Mouse (Mus musculus): ENCODE data around the gene Nagk.

DNA sequence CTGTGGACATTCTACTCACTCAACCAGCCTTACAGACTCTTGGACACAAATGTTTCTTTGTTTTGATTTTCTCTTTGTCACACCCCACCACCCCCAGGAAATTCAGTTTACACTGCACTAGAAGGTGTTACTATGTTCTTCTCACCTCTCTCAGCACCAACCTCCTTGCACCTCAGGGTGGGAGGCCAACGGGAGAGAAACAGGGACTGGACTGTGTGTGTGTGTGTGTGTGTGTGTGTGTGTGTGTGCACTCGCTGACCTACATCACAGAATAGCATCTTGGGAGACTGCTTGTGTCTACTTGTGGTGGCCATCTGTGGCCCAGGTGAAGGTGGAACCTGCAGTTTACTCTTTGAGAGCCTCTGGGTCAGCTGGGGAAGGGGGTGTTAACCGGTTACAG, 8.4 kb upstream of the Nagk start:
- TF ChIP-seq GATA1 (IDR thresholded peaks at IDR 0.05; ENCODE audit: borderline replicate concordance, low read length): no peak
- no peak for TF ChIP-seq CTCF (IDR thresholded peaks at IDR 0.05; ENCODE audit: low read depth, low read length)
- no peak for TF ChIP-seq GATA2 (IDR thresholded peaks at IDR 0.05; ENCODE audit: borderline replicate concordance, low read depth, low read length)
- TF ChIP-seq TAL1 (conservative IDR thresholded peaks at IDR 0.05; ENCODE audit: low read depth, low read length): no peak
- no peak for TF ChIP-seq POLR2AphosphoS5 (IDR thresholded peaks at IDR 0.05; ENCODE audit: insufficient replicate concordance, low read depth, low read length)
